Mouse (Mus musculus) intestine, postnatal 0 days (tissue): Measurements from ENCODE around the gene Zfp428. TPM values are rescaled to one million over a fixed set of nuclear protein-coding genes. Genes with fewer than 3 reads are reported as not detected.
A peak's percentile ranks its signal among the peaks of the same experiment; 100 is the strongest.
"Not testable (repeated sequence)": the region's sequence is repeated elsewhere in the genome, so short reads cannot be mapped to it uniquely, and the experiment has no call there.

Experiments used
- ATAC-seq: fragments of 200-750 bp; cut with Nextera tagmentation; 2 replicates; pipeline ENCODE4 v1.8.0; 2017; ENCODE audit warnings: mild to moderate bottlenecking, moderate TSS enrichment, moderate library complexity
- H3K27ac ChIP-seq: fragments of 300-500 bp; sonication (generic); 2 replicates; pipeline ENCODE4 v1.5.1; 2014; ENCODE audit warnings: mild to moderate bottlenecking, low read depth, low read length, moderate library complexity
- H3K27me3 ChIP-seq: fragments of 300-500 bp; sonication (generic); replicated peaks from 2 replicates; pipeline ENCODE4 v1.6.1; 2014; ENCODE audit warnings: low read length, mixed read lengths; ENCODE audit not compliant: control insufficient read depth, insufficient read depth
- H3K36me3 ChIP-seq: fragments of 300-500 bp; sonication (generic); 2 replicates; pipeline ENCODE4 v1.6.1; 2014; ENCODE audit warnings: mild to moderate bottlenecking, moderate library complexity; ENCODE audit not compliant: control insufficient read depth, insufficient read depth
- H3K4me1 ChIP-seq: fragments of 300-500 bp; sonication (generic); replicated peaks from 2 replicates; pipeline ENCODE4 v1.6.1; 2014; ENCODE audit warnings: antibody characterized with exemption, low read length, mixed read lengths; ENCODE audit not compliant: control insufficient read depth, insufficient read depth
- H3K4me2 ChIP-seq: fragments of 300-500 bp; sonication (generic); replicated peaks from 2 replicates; pipeline ENCODE4 v1.6.1; 2014; ENCODE audit warnings: low read depth, mild to moderate bottlenecking, moderate library complexity
- H3K4me3 ChIP-seq: fragments of 300-500 bp; sonication (generic); 2 replicates; pipeline ENCODE4 v1.5.1; 2014; ENCODE audit warnings: low read depth, low read length
- H3K9ac ChIP-seq: fragments of 300-500 bp; sonication (generic); 2 replicates; pipeline ENCODE4 v1.6.1; 2014; ENCODE audit warnings: mild to moderate bottlenecking, low read depth, low read length
- H3K9me3 ChIP-seq: fragments of 300-500 bp; sonication (generic); 2 replicates; pipeline ENCODE4 v1.6.1; 2016; ENCODE audit warnings: mixed run types; ENCODE audit not compliant: control insufficient read depth
- CTCF ChIP-seq: sonication (generic); IDR thresholded peaks from 2 replicates; pipeline ENCODE4 v1.5.1; 2016; ENCODE audit warnings: low read depth, mild to moderate bottlenecking, control low read depth, antibody characterized with exemption, moderate library complexity
- WGBS: fragments of 180-500 bp; shearing (Covaris S2); extraction: QIAGEN DNeasy Blood & Tissue Kit; methylation state at CpG from one replicate; pipeline ENCODE4 v1.1.7; 2014; 5-methylcytosine and 5-hydroxymethylcytosine counted together
- polyA plus RNA-seq: library from polyadenylated mRNA; unstranded; fragments of >200 nt; fragmentation: Nextera tagmentation; extraction: Ambion mirVana; gene quantifications from 2 replicates; pipeline ENCODE4 v1.2.1, GENCODE M21; 2015

Zfp428 gene
- polyA plus RNA-seq, 1 experiment from 2014 or later: 11.2 TPM

DNA sequence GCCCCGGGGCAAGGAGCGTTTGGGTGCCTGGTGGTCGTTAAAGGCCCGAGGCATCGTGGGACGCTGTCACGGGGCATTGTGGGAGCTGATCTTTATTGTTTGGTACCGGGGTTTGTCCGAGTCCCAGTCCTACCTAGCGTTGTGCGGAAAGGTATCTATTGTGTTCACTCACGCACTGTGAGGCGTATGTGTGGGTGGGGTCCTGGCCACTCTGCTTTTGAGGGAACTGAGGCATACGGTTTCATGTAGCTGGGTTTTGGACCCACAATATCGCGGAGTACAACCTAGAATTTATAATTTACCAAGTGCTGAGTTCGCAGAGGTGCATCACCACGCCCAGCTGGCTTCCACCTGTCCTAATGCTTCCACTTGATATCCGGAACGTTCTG, 914 bp downstream of the Zfp428 start:
- no peaks in the 10 kb centered on the region for H3K36me3 ChIP-seq
- H3K4me2 ChIP-seq: peak overlapping the region; percentile 89
- H3K27ac ChIP-seq: peak overlapping the region; percentile 94
- no peaks in the 10 kb centered on the region for H3K9me3 ChIP-seq
- no peaks in the 10 kb centered on the region for H3K4me1 ChIP-seq
- TF ChIP-seq CTCF: no peak
- H3K27me3 ChIP-seq: no peaks in the 10 kb centered on the region
- peak overlapping the region; percentile 57 for H3K4me3 ChIP-seq
- ATAC-seq: no peak
- under 1% methylated on average over 20 of the region's 20 CpGs for WGBS
- peak overlapping the region; percentile 80 for H3K9ac ChIP-seq

DNA sequence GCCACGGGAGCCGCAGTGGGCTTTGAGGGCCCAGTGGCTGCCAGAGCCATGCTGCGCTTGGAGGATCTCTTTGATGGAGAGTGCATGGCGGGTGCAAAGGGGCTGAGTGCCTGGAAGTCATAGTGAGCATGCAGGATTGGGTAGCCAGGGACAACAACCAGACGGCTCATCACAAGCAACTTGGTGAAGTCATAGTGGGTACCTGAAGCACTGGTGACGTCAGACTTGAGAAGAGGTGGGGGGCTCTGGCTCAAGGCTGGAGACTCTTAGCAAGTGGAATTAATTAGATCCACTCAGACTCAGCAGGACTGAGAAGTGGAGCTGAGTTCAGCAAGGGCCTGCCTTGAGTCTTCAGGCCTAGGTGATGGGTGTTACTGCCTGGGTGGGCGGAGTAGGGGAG, 5.5 kb downstream of the Zfp428 start, which contains the start of gene AC161166.1:
AC161166.1 (minus strand) TSS at position 101 of the 400 bp plus-strand sequence.
- no peak for TF ChIP-seq CTCF
- Histone ChIP-seq H3K4me2 (no peak within 1 kb of the TSS), H3K9me3 (no peaks in the 10 kb centered on the region), H3K27ac (no peak within 1 kb of the TSS), H3K9ac (no peak within 1 kb of the TSS), H3K4me1 (no peaks in the 10 kb centered on the region), H3K36me3 (no peaks in the 10 kb centered on the region), H3K4me3 (no peak within 1 kb of the TSS), H3K27me3 (no peaks in the 10 kb centered on the region)
- WGBS: 96% methylated on average over 7 of the region's 7 CpGs
- ATAC-seq: no peak

DNA sequence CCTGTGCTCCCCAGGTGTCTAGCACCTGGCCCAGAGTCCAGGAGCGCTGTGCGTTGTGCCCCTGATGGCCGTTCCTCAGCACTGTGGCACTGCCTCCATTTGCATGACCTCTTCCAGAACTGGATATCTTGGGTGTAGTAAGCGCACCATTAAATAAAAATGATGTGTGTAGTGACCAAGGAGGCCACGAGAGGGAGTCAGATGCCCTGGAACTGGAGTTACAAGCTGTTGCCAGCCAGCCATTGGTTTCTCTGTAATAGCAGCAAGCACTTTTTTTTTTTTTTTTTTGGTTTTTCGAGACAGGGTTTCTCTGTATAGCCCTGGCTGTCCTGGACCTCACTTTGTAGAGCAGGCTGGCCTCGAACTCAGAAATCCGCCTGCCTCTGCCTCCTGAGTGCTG, 9.5 kb downstream of the Zfp428 start:
- not testable (repeated sequence) for H3K27ac ChIP-seq, H3K9me3 ChIP-seq, H3K4me3 ChIP-seq, H3K4me2 ChIP-seq, H3K36me3 ChIP-seq, H3K9ac ChIP-seq, ATAC-seq, H3K27me3 ChIP-seq, H3K4me1 ChIP-seq
- 80% methylated on average over 8 of the region's 8 CpGs for WGBS
- peak; percentile 42 for TF ChIP-seq CTCF

DNA sequence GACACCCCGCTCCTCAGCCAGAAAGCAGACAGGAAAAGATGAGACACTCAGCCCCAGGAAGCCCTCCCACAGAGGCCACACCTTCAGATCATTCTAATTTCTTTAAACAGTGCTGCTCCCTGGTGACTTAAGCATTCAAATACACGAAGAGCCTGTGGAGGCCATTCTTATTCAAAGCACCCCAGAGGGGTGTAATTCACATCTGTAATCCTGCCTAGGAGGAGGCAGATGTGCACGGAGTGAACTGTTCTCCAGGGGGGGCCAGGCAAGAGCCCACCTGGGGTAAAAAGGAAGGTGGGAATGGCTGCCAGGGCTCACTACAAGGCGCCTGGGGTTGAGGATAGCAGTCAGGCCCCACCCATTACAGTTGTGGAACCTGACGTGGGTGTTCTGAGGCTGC, 10.3 kb downstream of the Zfp428 start:
- Histone ChIP-seq H3K4me2 (no peak overlapping the region), H3K9me3 (no peaks in the 10 kb centered on the region), H3K4me1 (no peaks in the 10 kb centered on the region), H3K36me3 (no peaks in the 10 kb centered on the region), H3K4me3 (no peak overlapping the region), H3K27ac (no peak overlapping the region), H3K9ac (no peak overlapping the region), H3K27me3 (no peaks in the 10 kb centered on the region)
- ATAC-seq: no peak
- 47% methylated on average over 5 of the region's 5 CpGs for WGBS
- no peak for TF ChIP-seq CTCF

GRCm38 (mm10) chr7:24517654-24518053, 10.8 kb downstream of the Zfp428 start:
- no peak for ATAC-seq
- Histone ChIP-seq H3K9ac (no peak overlapping the region), H3K27me3 (no peaks in the 10 kb centered on the region), H3K4me3 (no peak overlapping the region), H3K4me2 (no peak overlapping the region), H3K27ac (no peak overlapping the region), H3K4me1 (no peaks in the 10 kb centered on the region), H3K36me3 (no peaks in the 10 kb centered on the region), H3K9me3 (no peaks in the 10 kb centered on the region)
- no peak for TF ChIP-seq CTCF
- WGBS: 70% methylated on average over 6 of the region's 6 CpGs

GRCm38 (mm10) chr7:24519130-24519529, 12.3 kb downstream of the Zfp428 start:
- H3K36me3 ChIP-seq: no peaks in the 10 kb centered on the region
- no peak overlapping the region for H3K9ac ChIP-seq
- ATAC-seq: no peak
- 54% methylated on average over 3 of the region's 3 CpGs for WGBS
- no peak overlapping the region for H3K4me3 ChIP-seq
- no peaks in the 10 kb centered on the region for H3K27me3 ChIP-seq
- H3K4me2 ChIP-seq: no peak overlapping the region
- TF ChIP-seq CTCF: no peak
- H3K9me3 ChIP-seq: no peaks in the 10 kb centered on the region
- no peaks in the 10 kb centered on the region for H3K4me1 ChIP-seq
- H3K27ac ChIP-seq: no peak overlapping the region

DNA sequence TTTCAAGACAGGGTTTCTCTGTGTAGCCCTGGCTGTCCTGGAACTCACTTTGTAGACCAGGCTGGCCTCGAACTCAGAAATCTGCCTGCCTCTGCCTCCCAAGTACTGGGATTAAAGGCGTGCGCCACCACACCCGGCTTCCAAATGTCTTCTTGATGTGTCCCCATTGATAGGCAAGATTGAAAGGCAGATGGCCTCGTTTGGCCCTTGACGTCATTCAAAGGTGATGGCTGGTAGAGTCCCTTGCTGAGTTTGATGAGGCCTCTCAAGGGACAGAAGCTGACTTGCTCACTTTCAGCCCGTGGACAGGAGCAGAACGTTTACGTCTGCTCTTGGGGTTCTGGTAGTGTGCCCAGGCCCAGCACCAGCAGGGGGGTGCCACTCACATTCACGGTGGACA, 13.2 kb downstream of the Zfp428 start:
- H3K9ac ChIP-seq, H3K4me2 ChIP-seq, H3K9me3 ChIP-seq, H3K27ac ChIP-seq, H3K27me3 ChIP-seq, ATAC-seq, H3K4me1 ChIP-seq, H3K36me3 ChIP-seq, H3K4me3 ChIP-seq: not testable (repeated sequence)
- WGBS: 88% methylated on average over 9 of the region's 10 CpGs
